Mouse (Mus musculus) layer of hippocampus, postnatal 36 days (tissue): ENCODE results near the gene Gm10100. TPM values are rescaled to one million over a fixed set of nuclear protein-coding genes. Genes with fewer than 3 reads are reported as not detected.
"Not testable (repeated sequence)": the region's sequence is repeated elsewhere in the genome, so short reads cannot be mapped to it uniquely, and the experiment has no call there.

Experiments used
- DNase-seq, 2 experiments: peaks; one replicate each; pipeline ENCODE4 v3.0.0; 2022
- total RNA-seq, 2 experiments: library from RNA; stranded (reverse); gene quantifications; 2 replicates each; pipeline ENCODE4 v1.2.3; 2021

Gene Gm10100
- total RNA-seq, 2 experiments from 2014 or later, result not detected

DNA sequence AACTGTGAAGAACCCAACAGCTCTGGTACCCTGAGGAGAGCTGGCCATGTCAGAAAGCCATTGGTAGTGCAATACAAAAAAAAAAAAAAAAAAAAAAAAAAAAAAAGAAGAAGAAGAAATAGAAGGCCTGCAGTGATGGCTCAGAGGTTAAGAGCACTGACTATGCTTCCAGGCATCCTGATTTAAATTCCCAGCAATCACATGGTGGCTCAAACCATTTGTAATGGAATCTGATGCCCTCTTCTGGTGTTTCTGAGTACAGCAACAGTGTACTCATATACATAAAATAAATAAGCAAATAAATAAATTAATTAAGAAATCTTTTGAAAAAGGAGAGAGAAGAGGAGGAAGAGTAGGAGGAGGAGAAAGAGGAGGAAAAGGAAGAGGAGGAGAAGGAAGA is 27.2 kb downstream of the Gm10100 start:
- no peak for DNase-seq

DNA sequence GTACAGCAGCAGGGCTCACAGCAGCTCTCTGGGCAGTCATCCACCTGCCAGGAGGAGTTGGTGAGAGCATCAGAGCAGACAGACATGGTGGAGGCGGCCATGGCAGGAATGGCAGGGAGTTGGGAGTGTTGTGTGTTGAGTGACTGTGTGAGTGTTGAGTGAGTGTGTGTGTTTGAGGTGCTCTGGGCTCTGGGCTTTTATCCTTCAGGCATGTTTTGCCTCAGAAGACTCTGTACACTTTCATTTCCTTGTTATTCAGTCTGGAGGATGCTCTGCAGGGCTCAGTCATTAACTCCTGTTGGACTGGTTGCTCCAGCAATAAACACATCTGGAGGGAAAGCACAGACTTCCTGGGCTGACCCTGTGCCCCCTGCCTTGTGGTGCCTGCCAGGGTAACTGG is 33.3 kb downstream of the Gm10100 start, which contains the start of gene Gm3233:
Gene Gm3233 (minus strand): TSS at position 101 of the 400 bp plus-strand sequence.
- DNase-seq, result not testable (repeated sequence)

DNA sequence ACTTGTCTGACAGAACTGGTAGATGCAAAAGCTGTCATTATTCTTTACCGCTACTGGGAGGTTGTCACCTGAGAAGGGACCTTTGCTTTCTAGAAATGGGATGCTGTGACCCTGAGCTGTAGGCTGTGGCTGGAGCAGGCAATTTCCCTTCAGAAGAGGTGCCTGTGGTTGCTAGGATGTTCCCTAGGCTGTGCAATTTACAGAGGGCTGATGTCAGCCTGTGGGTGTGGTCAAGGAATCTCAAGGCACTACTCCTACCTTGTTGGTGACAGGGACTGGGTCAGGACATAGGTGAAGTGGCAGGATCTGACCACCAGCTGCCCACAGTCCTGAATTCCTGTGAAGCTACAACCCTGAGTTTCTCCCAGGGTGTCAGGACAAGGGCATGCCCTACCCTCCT is 43.4 kb downstream of the Gm10100 start:
- no peak for DNase-seq

DNA sequence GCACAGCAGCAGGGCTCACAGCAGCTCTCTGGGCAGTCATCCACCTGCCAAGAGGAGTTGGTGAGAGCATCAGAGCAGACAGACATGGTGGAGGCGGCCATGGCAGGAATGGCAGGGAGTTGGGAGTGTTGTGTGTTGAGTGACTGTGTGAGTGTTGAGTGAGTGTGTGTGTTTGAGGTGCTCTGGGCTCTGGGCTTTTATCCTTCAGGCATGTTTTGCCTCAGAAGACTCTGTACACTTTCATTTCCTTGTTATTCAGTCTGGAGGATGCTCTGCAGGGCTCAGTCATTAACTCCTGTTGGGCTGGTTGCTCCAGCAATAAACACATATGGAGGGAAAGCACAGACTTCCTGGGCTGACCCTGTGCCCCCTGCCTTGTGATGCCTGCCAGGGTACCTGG is 44.9 kb downstream of the Gm10100 start, which contains the start of gene Gm3238:
Gene Gm3238 (minus strand): TSS at position 101 of the 400 bp plus-strand sequence.
- not testable (repeated sequence) for DNase-seq

DNA sequence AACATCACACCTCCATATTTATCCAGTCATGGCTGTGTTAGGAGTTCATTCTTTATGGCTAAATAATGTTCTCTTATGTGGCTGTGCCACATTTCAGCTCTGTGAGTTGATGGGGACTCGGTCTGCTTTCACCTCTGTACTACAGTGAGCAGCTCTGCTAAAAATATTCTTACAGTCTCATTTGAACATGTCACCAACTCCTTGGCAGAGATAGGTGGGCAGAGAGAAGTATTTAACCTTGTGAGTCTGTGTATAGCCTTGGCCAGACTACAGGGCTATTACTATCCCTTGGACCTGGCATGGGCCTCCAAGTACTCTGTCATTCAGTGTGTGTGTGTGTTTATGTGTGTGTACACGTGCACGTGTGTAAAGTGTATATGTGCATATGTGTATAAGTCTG is 45.9 kb downstream of the Gm10100 start:
- not testable (repeated sequence) for DNase-seq

Other genes starting within 250 kb of the Gm10100 start
- gene Fam207a, start 210.7 kb upstream of the Gm10100 start, total RNA-seq, result 10 to 100 TPM; 35.1 to 37.4 TPM
- 1 to 10 TPM; 3.6 TPM for gene Itgb2, start 196.2 kb upstream of the Gm10100 start, total RNA-seq
- gene Pttg1ip, start 144.8 kb upstream of the Gm10100 start, total RNA-seq, result 10 to 100 TPM; 68.2 to 69.0 TPM
- gene Sumo3, start 120.4 kb upstream of the Gm10100 start, total RNA-seq, result 100 to 1,000 TPM; 127 TPM
- gene Gm49325, start 120.3 kb upstream of the Gm10100 start, total RNA-seq, result 10 to 100 TPM; 17.2 to 29.6 TPM
- 10 to 100 TPM; 83.8 to 95.4 TPM for gene Ube2g2, start 104.2 kb upstream of the Gm10100 start, total RNA-seq
- not detected for gene Tspear, start 39.9 kb upstream of the Gm10100 start, total RNA-seq
- not detected for gene Gm19402, start 35.7 kb upstream of the Gm10100 start, total RNA-seq
- gene Gm9508, start 29.3 kb upstream of the Gm10100 start, total RNA-seq, result not detected
- not detected for gene Gm10272, start 19.9 kb upstream of the Gm10100 start, total RNA-seq
- not detected for gene Gm10024, start 15.0 kb upstream of the Gm10100 start, total RNA-seq
- gene Gm10142, start 10.7 kb upstream of the Gm10100 start, total RNA-seq, result not detected
- not detected for gene Krtap12-1, start 5.9 kb upstream of the Gm10100 start, total RNA-seq
- gene Gm18596, start 16.2 kb downstream of the Gm10100 start, total RNA-seq, result not detected
- gene Gm9736, start 24.9 kb downstream of the Gm10100 start, total RNA-seq, result not detected
- not detected for gene Gm3233, start 33.2 kb downstream of the Gm10100 start, total RNA-seq
- gene Gm3238, start 44.8 kb downstream of the Gm10100 start, total RNA-seq, result not detected
- not detected for gene Gm7138, start 50.5 kb downstream of the Gm10100 start, total RNA-seq
- not detected for gene Gm3250, start 56.1 kb downstream of the Gm10100 start, total RNA-seq
- not detected for gene Gm7137, start 61.7 kb downstream of the Gm10100 start, total RNA-seq
- gene Gm9639, start 68.6 kb downstream of the Gm10100 start, total RNA-seq, result not detected
- gene Gm19668, start 72.6 kb downstream of the Gm10100 start, total RNA-seq, result not detected
- not detected for gene Gm9507, start 85.4 kb downstream of the Gm10100 start, total RNA-seq
- gene Gm2696, start 88.2 kb downstream of the Gm10100 start, total RNA-seq, result not detected
- not detected for gene Krtap10-4, start 100.6 kb downstream of the Gm10100 start, total RNA-seq
- not detected for gene Krtap10-10, start 109.5 kb downstream of the Gm10100 start, total RNA-seq
- gene Gm36176, start 120.3 kb downstream of the Gm10100 start, total RNA-seq, result not detected
- gene Gm10318, start 126.4 kb downstream of the Gm10100 start, total RNA-seq, result not detected
- not detected for gene Gm3285, start 135.5 kb downstream of the Gm10100 start, total RNA-seq
- gene Lrrc3, start 176.1 kb downstream of the Gm10100 start, total RNA-seq, result 1 to 10 TPM; 3.8 to 4.7 TPM
- gene Trpm2, start 244.1 kb downstream of the Gm10100 start, total RNA-seq, result 10 to 100 TPM; 30.3 to 40.0 TPM